Mouse (Mus musculus) lung, postnatal 0 days (tissue): ENCODE measurements around the gene Clec16a.

ENCODE experiments used
- CTCF ChIP-seq: IDR thresholded peaks from 2 replicates; pipeline ENCODE4 v1.5.1; 2016; ENCODE audit warnings: antibody characterized with exemption, mild to moderate bottlenecking
- EP300 ChIP-seq: IDR thresholded peaks from 2 replicates; pipeline ENCODE4 v1.6.1; 2016; ENCODE audit warnings: antibody characterized with exemption, mild to moderate bottlenecking, control low read depth

- no peak for TF ChIP-seq CTCF
- TF ChIP-seq EP300: no peak
Observed at GRCm38 (mm10) chr16:10581234-10581898, 36.2 kb downstream of the Clec16a start.
